Mouse (Mus musculus) embryo, embryonic 10 days (tissue): ENCODE measurements at regions not wholly inside any gene's neighbourhood (a gene's known extent, or its start where the extent isn't known, plus 50 kb on each side); places are given as distances from the start of the nearest gene placed in this dataset.

Experiments used
- DNase-seq: peaks from one replicate; pipeline ENCODE4 v3.0.0-alpha.2; 2015; ENCODE audit warnings: low spot score

- no peak for DNase-seq
Measured at GRCm38 (mm10) chr10:122194139-122194538, 97.0 kb upstream of the Rxylt1 start.

GRCm38 (mm10) chr10:122193343-122193742 lies 96.2 kb upstream of the Rxylt1 start:
- DNase-seq, result no peak

GRCm38 (mm10) chr10:122185152-122185745 lies 88.1 kb upstream of the Rxylt1 start:
- DNase-seq, result no peak

- DNase-seq, result peak; percentile 26
Measured at GRCm38 (mm10) chr10:122183025-122183424, 85.9 kb upstream of the Rxylt1 start.

GRCm38 (mm10) chr10:122149038-122149437 lies 51.9 kb upstream of the Rxylt1 start:
- DNase-seq, result no peak

GRCm38 (mm10) chr10:122148609-122149008 lies 51.4 kb upstream of the Rxylt1 start:
- DNase-seq, result no peak
